Mouse (Mus musculus): ENCODE data around the gene Slc27a5. TPM values are rescaled to one million over a fixed set of nuclear protein-coding genes. Genes with fewer than 3 reads are reported as not detected.

Slc27a5 gene
- polyA plus RNA-seq, 1 experiment from 2014 or later = 1.5 TPM

DNA sequence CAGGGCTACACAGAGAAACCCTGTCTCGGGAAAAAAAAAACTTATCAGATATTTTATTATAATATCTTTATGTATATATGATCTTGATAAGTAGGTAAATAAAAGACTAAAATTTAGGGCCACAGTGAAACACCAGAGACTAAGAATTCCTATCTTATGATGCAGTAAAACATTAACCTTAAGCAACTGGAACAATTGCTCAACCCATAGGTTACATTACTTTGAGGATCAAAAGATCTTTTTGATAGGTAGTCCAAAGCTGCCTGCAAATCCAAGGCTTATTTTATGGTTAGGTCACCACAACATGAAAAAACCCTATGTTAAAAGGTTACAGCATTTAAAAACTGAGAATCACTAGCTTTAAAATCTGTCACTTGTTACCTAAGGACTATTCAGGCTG, 3.6 kb upstream of the Slc27a5 start:
- ATAC-seq = no peak
- Histone ChIP-seq H3K4me3 (no peak overlapping the region), H3K9me3 (replicated peaks) (no peaks in the 10 kb centered on the region), H3K9ac (no peak overlapping the region), H3K36me3 (peaks cover 19% of the 10 kb centered on the region), H3K27me3 (replicated peaks) (no peaks in the 10 kb centered on the region), H3K27ac (no peak overlapping the region), H3K4me1 (no peaks in the 10 kb centered on the region), H3K4me2 (no peak overlapping the region)
- WGBS (ENCODE audit: insufficient replicate concordance) = 44% methylated on average over 1 of the region's 1 CpGs

DNA sequence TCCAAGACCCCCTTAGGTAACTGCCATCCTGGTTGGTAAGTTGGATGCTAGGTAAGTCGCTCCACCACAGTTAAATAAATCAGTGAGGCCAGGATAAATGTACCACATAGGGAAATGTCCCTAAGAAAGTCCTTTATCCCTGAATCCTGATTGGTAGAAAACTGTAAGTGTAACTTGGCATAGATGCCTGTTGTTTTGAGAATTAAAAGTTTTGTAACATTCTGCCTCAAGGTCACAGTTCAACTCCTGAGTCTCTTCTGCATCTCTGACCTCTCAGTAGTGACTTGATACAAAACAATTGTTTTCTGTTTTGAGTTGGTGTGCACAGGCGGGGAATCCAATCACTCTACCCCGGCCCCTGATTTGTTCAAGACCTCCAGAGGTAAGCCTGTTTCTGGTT, 859 bp upstream of the Slc27a5 start, which contains the start of gene Trim28:
Trim28 (plus strand) TSS at position 264 of the 400 bp plus-strand sequence.
- WGBS (ENCODE audit: insufficient replicate concordance) = 67% methylated on average over 3 of the region's 3 CpGs
- H3K27ac ChIP-seq = no peak within 1 kb of the TSS
- H3K4me1 ChIP-seq = no peaks in the 10 kb centered on the region
- no peak for ATAC-seq
- no peak within 1 kb of the TSS for H3K4me3 ChIP-seq
- no peak within 1 kb of the TSS for H3K4me2 ChIP-seq
- no peaks in the 10 kb centered on the region; the same call in 1 of the 2 replicates for H3K27me3 ChIP-seq (replicated peaks)
- no peaks in the 10 kb centered on the region for H3K36me3 ChIP-seq
- H3K9me3 ChIP-seq (replicated peaks) = no peaks in the 10 kb centered on the region
- no peak within 1 kb of the TSS for H3K9ac ChIP-seq

DNA sequence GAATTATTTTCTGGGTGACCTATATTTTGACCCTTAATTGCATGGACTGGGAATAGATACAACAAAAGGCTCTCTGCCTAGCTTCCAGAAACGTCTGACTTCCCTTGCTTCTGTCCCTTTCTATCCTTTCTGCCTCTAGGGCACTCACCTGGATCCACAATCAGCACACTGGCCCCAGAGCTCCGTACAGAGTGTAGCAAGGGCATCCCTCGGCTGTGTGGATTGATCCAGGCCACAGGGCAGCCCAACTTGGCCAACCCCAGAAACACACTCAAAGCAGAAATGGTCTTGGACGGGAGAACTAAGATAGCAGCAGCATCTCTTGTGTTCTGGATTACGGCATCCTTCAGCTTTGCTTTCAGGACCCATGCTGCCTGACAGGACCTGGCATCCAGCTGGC, 762 bp downstream of the Slc27a5 start:
- no peaks in the 10 kb centered on the region; the same call in 1 of the 2 replicates for H3K27me3 ChIP-seq (replicated peaks)
- H3K9ac ChIP-seq = no peak overlapping the region
- H3K4me1 ChIP-seq = no peaks in the 10 kb centered on the region
- WGBS (ENCODE audit: insufficient replicate concordance) = 59% methylated on average over 5 of the region's 5 CpGs
- H3K27ac ChIP-seq = no peak overlapping the region
- H3K4me3 ChIP-seq = no peak overlapping the region
- H3K4me2 ChIP-seq = no peak overlapping the region
- H3K36me3 ChIP-seq = no peaks in the 10 kb centered on the region
- H3K9me3 ChIP-seq (replicated peaks) = no peaks in the 10 kb centered on the region
- ATAC-seq = no peak

DNA sequence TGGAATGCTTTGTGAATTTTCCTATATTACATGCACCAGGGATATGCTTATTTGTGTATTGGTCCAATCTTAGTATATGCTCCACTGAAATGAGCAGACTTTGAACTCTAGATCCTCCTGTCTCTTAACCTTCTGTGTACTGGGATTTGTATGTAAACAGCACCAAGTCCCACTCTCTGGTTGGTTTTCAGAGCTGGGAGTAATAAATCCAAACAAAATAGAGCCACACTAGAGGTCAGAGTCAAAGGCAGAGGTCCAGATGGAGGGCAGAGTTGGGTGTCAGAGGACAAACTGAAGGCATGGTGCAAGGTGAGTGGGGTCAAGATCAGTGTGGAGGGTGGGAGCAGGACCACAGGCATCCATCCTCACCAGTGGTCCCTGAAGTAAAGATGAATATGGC, 2.1 kb downstream of the Slc27a5 start:
- Histone ChIP-seq H3K4me2 (no peak overlapping the region), H3K9ac (no peak overlapping the region), H3K27ac (no peak overlapping the region), H3K4me3 (no peak overlapping the region), H3K9me3 (replicated peaks) (no peaks in the 10 kb centered on the region), H3K4me1 (no peaks in the 10 kb centered on the region), H3K27me3 (replicated peaks) (no peaks in the 10 kb centered on the region; the same call in 1 of the 2 replicates), H3K36me3 (no peaks in the 10 kb centered on the region)
- no peak for ATAC-seq

DNA sequence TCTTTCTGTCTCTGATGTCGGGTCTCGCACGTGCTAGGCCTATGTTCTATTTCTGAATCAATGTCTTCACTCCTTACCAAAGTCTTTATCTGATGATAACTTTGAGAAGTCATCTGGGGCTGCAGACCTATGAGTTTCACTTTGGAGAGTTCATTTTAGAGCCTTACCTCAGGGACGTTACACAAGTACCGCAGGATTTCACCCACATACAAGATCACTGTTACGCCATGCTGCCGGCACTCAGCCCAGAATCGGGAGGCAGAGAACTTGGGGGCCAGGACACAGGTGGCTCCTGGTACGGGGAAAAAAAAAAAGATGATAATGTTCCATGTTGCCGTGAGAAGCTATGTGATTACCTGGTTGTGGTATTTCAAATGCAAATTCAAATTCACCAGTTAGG, 4.8 kb downstream of the Slc27a5 start:
- no peak overlapping the region for H3K4me2 ChIP-seq
- no peaks in the 10 kb centered on the region for H3K9me3 ChIP-seq (replicated peaks)
- no peak for ATAC-seq
- H3K4me3 ChIP-seq = no peak overlapping the region
- H3K27ac ChIP-seq = no peak overlapping the region
- H3K4me1 ChIP-seq = peaks cover 12% of the 10 kb centered on the region
- H3K36me3 ChIP-seq = no peaks in the 10 kb centered on the region
- WGBS (ENCODE audit: insufficient replicate concordance) = 71% methylated on average over 10 of the region's 10 CpGs
- H3K9ac ChIP-seq = no peak overlapping the region
- H3K27me3 ChIP-seq (replicated peaks) = no peaks in the 10 kb centered on the region; the same call in 1 of the 2 replicates

DNA sequence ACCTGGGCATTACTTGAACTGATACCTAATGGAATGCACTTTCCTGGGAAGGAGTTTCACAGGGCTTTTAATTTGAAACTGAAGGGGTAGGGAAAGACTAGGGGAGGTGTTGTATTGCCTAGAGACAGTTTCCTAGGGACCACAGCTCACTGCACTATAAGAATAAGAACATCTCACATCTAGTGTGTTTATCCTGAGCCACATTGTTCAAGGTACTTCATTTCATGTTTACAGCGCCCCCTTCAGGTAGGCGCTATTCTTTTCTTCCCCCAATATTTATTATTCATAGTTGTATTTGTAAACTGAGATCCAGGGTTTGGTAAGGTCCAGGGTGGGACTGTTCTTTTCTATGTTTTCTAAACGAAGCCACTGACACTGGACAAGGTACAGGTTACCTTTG, 5.8 kb downstream of the Slc27a5 start:
- no peaks in the 10 kb centered on the region for H3K9me3 ChIP-seq (replicated peaks)
- 1% methylated on average over 3 of the region's 3 CpGs for WGBS (ENCODE audit: insufficient replicate concordance)
- no peak overlapping the region for H3K4me3 ChIP-seq
- ATAC-seq = no peak
- peaks cover 21% of the 10 kb centered on the region for H3K4me1 ChIP-seq
- H3K27ac ChIP-seq = no peak overlapping the region
- H3K4me2 ChIP-seq = no peak overlapping the region
- no peak overlapping the region for H3K9ac ChIP-seq
- H3K27me3 ChIP-seq (replicated peaks) = no peaks in the 10 kb centered on the region; the same call in 1 of the 2 replicates
- no peaks in the 10 kb centered on the region for H3K36me3 ChIP-seq

DNA sequence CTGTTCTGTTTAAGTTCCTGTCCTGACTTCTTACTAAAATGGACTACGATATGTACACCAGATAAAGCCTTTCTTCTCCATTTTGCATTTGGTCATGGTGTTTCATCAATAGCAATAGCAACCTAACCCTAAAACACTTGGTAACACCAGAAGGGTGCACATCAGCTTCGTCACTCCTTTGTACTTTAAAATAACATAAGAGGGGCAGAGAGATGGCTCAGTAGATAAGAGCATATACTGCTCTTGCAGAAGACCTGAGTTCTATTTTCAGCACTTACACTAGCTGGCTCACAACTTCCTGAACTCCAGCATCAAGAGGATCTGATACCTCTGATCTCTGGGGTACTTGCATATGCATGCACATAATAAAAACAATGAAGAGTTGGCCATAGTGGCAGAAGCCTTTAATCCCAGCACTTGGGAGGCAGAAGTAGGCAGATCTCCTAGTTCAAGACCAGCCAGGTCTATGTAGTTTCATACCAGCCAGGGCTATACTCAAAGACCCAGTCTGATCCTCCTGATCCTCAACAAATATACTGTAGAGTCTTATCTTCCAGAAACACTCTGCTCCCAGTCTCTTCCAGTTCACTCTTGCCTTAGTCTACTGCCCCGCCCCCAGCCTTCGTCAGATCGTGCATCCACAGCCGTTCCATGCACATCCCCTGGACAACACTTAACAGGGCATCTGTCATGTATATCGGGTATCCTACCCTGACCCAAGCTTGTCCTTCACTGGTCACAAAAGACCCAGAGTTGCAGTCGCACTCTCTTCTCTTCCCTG, 10.4 kb downstream of the Slc27a5 start:
- Histone ChIP-seq H3K27ac (peak overlapping the region; percentile 81), H3K27me3 (replicated peaks) (no peaks in the 10 kb centered on the region; the same call in 1 of the 2 replicates), H3K36me3 (peaks cover 2% of the 10 kb centered on the region), H3K4me2 (peak overlapping the region; percentile 28), H3K9ac (no peak overlapping the region; the same call in 1 of the 2 replicates), H3K4me1 (peaks cover 49% of the 10 kb centered on the region), H3K4me3 (no peak overlapping the region), H3K9me3 (replicated peaks) (0 out of 2 replicates have a peak, but pooled peaks cover 3% of the 10 kb centered on the region)
- peak; percentile 87 for ATAC-seq
- 45% methylated on average over 8 of the region's 8 CpGs for WGBS (ENCODE audit: insufficient replicate concordance)

DNA sequence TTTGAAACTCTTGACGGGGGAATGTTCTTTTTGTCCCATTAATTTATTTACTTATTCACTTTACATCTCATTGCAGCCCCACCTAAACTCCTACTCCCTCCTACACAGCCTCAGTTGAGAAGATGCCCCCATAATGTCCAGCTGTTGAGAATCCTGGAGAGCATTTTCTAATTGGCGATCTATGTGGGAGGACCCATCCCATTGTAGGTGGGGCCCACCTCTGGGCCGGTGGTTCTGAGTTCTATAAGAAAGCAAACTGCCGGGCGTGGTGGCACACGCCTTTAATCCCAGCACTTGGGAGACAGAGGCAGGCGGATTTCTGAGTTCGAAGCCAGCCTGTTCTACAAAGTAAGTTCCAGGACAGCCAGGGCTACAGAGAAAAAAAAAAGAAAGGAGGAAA, 11.1 kb downstream of the Slc27a5 start:
- Histone ChIP-seq H3K36me3 (peaks cover 9% of the 10 kb centered on the region), H3K4me3 (no peak overlapping the region), H3K27ac (peak overlapping the region; percentile 81), H3K27me3 (replicated peaks) (no peaks in the 10 kb centered on the region; the same call in 1 of the 2 replicates), H3K9ac (no peak overlapping the region), H3K9me3 (replicated peaks) (0 out of 2 replicates have a peak, but pooled peaks cover 3% of the 10 kb centered on the region), H3K4me2 (0 out of 2 replicates have a peak overlapping the region, but pooled peaks have one; percentile 28), H3K4me1 (peaks cover 49% of the 10 kb centered on the region)
- 68% methylated on average over 8 of the region's 8 CpGs for WGBS (ENCODE audit: insufficient replicate concordance)
- no peak for ATAC-seq

DNA sequence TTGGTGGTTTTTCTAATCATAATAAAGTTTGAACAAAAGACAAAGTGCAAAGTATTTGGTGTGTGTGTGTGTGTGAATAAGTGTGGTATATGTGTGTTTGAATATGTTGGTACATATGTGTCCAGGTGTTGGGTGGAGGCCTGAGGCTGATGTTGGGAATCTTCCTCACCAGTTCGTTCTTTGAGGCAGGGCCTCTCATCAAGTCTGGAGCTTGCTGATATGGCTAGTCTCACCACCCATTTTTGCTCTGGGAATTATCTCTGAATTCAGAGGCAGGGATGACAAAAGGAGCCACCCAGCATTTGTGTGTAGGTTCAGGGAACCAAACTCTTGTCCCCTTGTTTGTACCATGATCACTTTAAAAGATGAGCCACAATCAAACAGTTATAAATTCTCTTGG, 12.3 kb downstream of the Slc27a5 start:
- Histone ChIP-seq H3K27me3 (replicated peaks) (no peaks in the 10 kb centered on the region), H3K9ac (no peak overlapping the region), H3K27ac (peak overlapping the region; percentile 71), H3K36me3 (peaks cover 14% of the 10 kb centered on the region), H3K4me1 (peaks cover 49% of the 10 kb centered on the region), H3K9me3 (replicated peaks) (0 out of 2 replicates have a peak, but pooled peaks cover 3% of the 10 kb centered on the region), H3K4me3 (no peak overlapping the region), H3K4me2 (no peak overlapping the region)
- ATAC-seq = peak; percentile 76
- WGBS (ENCODE audit: insufficient replicate concordance) = 24% methylated on average over 1 of the region's 1 CpGs

DNA sequence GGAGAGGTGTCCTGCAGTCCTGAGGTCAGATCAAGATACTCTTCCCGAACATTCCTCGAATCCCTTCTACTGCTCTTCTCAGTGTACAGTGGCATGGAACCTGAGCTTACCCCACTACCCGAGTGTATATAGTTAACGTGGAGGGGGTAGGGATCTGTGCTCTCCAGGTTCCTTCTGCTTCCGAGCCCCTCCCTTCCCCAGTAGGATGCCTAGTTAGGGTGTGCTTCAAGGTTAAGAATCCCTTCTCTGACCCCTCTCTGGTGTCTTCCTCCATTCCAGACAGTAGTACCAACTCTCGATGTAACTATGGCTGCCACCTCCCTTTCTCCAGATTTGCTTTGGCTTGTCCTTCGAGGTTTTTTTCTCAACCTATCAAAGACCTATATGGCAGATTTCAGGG, 17.7 kb downstream of the Slc27a5 start:
- Histone ChIP-seq H3K36me3 (peaks cover 18% of the 10 kb centered on the region), H3K27me3 (replicated peaks) (no peaks in the 10 kb centered on the region), H3K9me3 (replicated peaks) (0 out of 2 replicates have a peak, but pooled peaks cover 2% of the 10 kb centered on the region), H3K4me2 (no peak overlapping the region), H3K9ac (no peak overlapping the region), H3K27ac (no peak overlapping the region), H3K4me1 (peaks cover 39% of the 10 kb centered on the region), H3K4me3 (no peak overlapping the region)
- 85% methylated on average over 7 of the region's 7 CpGs for WGBS (ENCODE audit: insufficient replicate concordance)
- ATAC-seq = no peak

DNA sequence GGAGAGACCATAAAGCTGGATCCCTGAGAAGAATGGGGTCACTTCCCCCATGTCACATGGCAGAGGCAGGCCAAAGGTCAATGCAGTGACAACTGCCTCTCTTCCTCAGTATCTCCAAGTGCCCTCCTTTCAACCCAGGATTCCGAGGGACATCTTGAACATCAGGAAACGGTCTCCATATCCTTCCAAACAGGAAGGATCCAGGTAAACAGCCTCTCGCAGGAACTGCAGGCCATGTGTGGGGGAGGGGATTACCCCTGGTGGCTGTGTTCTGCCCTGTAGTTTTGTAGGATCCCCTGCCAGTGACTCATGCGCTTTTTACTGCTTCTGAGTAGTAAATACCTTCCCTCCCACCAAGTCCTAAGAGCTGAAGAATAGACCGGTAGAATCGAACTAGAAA, 18.2 kb downstream of the Slc27a5 start:
- Histone ChIP-seq H3K9me3 (replicated peaks) (no peaks in the 10 kb centered on the region), H3K9ac (no peak overlapping the region), H3K27ac (0 out of 2 replicates have a peak overlapping the region, but pooled peaks have one; percentile 91), H3K4me2 (no peak overlapping the region), H3K4me1 (peaks cover 34% of the 10 kb centered on the region), H3K36me3 (peaks cover 18% of the 10 kb centered on the region), H3K27me3 (replicated peaks) (no peaks in the 10 kb centered on the region), H3K4me3 (no peak overlapping the region)
- no peak for ATAC-seq
- WGBS (ENCODE audit: insufficient replicate concordance) = 70% methylated on average over 6 of the region's 6 CpGs

DNA sequence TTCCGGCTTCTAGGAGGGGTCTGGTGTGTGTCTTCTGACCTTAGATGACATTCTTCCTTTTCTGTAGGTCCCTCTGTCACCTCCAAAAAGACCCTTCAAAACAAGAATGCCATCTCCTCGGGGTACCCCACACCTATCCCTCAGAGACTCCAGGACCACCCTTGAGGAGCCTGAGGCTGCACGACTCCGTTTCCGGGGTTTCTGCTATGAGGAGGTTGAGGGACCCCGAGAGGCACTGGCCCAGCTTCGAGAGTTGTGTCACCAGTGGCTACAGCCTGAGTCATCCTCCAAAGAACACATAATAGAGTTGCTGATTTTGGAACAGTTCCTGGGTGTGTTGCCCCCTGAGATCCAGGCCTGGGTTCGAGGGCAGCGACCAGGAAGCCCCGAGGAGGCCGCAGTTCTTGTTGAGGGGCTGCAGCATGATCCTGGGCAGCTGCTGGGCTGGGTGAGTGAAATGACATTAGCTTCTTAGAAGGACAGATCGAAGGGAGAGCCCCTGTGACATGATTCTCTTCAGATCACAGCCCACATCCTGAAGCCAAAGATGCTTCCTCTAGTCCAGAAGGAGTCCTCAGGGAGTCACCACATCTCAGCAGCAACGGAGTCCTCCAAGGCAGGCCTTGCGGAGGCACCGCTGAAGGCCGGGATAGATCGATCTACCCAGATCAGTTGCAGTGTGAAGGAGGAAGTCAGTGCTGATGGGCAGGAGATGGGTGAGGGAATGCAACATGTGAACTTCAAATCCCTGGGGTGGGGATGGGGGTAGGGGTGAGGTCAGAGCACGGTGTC, 18.9 kb downstream of the Slc27a5 start:
- Histone ChIP-seq H3K4me3 (peak overlapping the region; percentile 66), H3K27ac (peak overlapping the region; percentile 91), H3K4me1 (peaks cover 29% of the 10 kb centered on the region), H3K27me3 (replicated peaks) (no peaks in the 10 kb centered on the region), H3K36me3 (peaks cover 18% of the 10 kb centered on the region), H3K4me2 (peak overlapping the region; percentile 80), H3K9me3 (replicated peaks) (no peaks in the 10 kb centered on the region), H3K9ac (peak overlapping the region; percentile 73)
- 74% methylated on average over 18 of the region's 18 CpGs for WGBS (ENCODE audit: insufficient replicate concordance)
- ATAC-seq = no peak

Data from liver, embryonic 12.5 days (tissue).